Mouse (Mus musculus): ENCODE results near the gene Tsnaxip1. TPM values are rescaled to one million over a fixed set of nuclear protein-coding genes. Genes with fewer than 3 reads are reported as not detected.

Gene Tsnaxip1
- polyA plus RNA-seq, 1 experiment from 2014 or later = 1.0 TPM

GRCm38 (mm10) chr8:105880754-105881520, 53.4 kb downstream of the Tsnaxip1 start, which contains the start of gene Edc4:
Gene Edc4, plus strand, starts transcription at chr8:105880881.
- Histone ChIP-seq H3K27ac (peak within 1 kb of the TSS; percentile 40; the same call in 1 of the 2 replicates), H3K4me3 (peak within 1 kb of the TSS; percentile 93), H3K9ac (peak within 1 kb of the TSS; percentile 74), H3K36me3 (replicated peaks) (peaks cover 47% of the 10 kb centered on the region), H3K27me3 (replicated peaks) (no peaks in the 10 kb centered on the region), H3K4me2 (peak within 1 kb of the TSS; percentile 82), H3K4me1 (peaks cover 34% of the 10 kb centered on the region), H3K9me3 (no peaks in the 10 kb centered on the region)
- peak; percentile 91 for ATAC-seq (replicated peaks)
- 1% methylated on average over 45 of the region's 45 CpGs for WGBS

GRCm38 (mm10) chr8:105889756-105890465, 62.4 kb downstream of the Tsnaxip1 start:
- H3K4me1 ChIP-seq = peaks cover 6% of the 10 kb centered on the region; the same call in 1 of the 2 replicates
- H3K36me3 ChIP-seq (replicated peaks) = peaks cover 74% of the 10 kb centered on the region
- H3K4me2 ChIP-seq = no peak overlapping the region
- no peak for ATAC-seq (replicated peaks)
- H3K9ac ChIP-seq = no peak overlapping the region
- WGBS = 92% methylated on average over 12 of the region's 12 CpGs
- no peaks in the 10 kb centered on the region for H3K9me3 ChIP-seq
- no peaks in the 10 kb centered on the region for H3K27me3 ChIP-seq (replicated peaks)
- no peak overlapping the region for H3K4me3 ChIP-seq
- H3K27ac ChIP-seq = no peak overlapping the region

GRCm38 (mm10) chr8:105890870-105891269, 63.3 kb downstream of the Tsnaxip1 start:
- Histone ChIP-seq H3K9me3 (no peaks in the 10 kb centered on the region), H3K4me3 (no peak overlapping the region), H3K4me2 (no peak overlapping the region), H3K27ac (no peak overlapping the region), H3K36me3 (replicated peaks) (peaks cover 64% of the 10 kb centered on the region), H3K9ac (no peak overlapping the region), H3K4me1 (peaks cover 6% of the 10 kb centered on the region; the same call in 1 of the 2 replicates), H3K27me3 (replicated peaks) (no peaks in the 10 kb centered on the region)
- 90% methylated on average over 6 of the region's 6 CpGs for whole genome bisulfite sequencing
- no peak for ATAC-seq (replicated peaks)

- no peak for ATAC-seq (replicated peaks)
- WGBS = 89% methylated on average over 6 of the region's 6 CpGs
- peaks cover 50% of the 10 kb centered on the region for H3K36me3 ChIP-seq (replicated peaks)
Measured at GRCm38 (mm10) chr8:105892432-105892831, 64.9 kb downstream of the Tsnaxip1 start.

GRCm38 (mm10) chr8:105893339-105893738, 65.8 kb downstream of the Tsnaxip1 start, which contains the start of gene Nrn1l:
Gene Nrn1l, plus strand, starts transcription at chr8:105893567.
- peak; percentile 89 for ATAC-seq (replicated peaks)
- peak within 1 kb of the TSS; percentile 19; the same call in 1 of the 2 replicates for H3K4me2 ChIP-seq

More at GRCm38 (mm10) chr8:105892432-105892831, 64.9 kb downstream of the Tsnaxip1 start:
- Histone ChIP-seq H3K9ac (no peak overlapping the region), H3K4me1 (peaks cover 6% of the 10 kb centered on the region; the same call in 1 of the 2 replicates), H3K27me3 (replicated peaks) (no peaks in the 10 kb centered on the region), H3K27ac (no peak overlapping the region), H3K4me2 (no peak overlapping the region), H3K4me3 (no peak overlapping the region), H3K9me3 (no peaks in the 10 kb centered on the region)

More at GRCm38 (mm10) chr8:105893339-105893738, 65.8 kb downstream of the Tsnaxip1 start, which contains the start of gene Nrn1l:
- Histone ChIP-seq H3K9me3 (no peaks in the 10 kb centered on the region), H3K4me3 (no peak within 1 kb of the TSS), H3K9ac (no peak within 1 kb of the TSS; the same call in 1 of the 2 replicates), H3K27ac (peak within 1 kb of the TSS; percentile 36; the same call in 1 of the 2 replicates), H3K4me1 (peaks cover 6% of the 10 kb centered on the region; the same call in 1 of the 2 replicates), H3K27me3 (replicated peaks) (no peaks in the 10 kb centered on the region), H3K36me3 (replicated peaks) (peaks cover 44% of the 10 kb centered on the region)
- 6% methylated on average over 11 of the region's 11 CpGs for WGBS

Other genes with a start within 250 kb of the Tsnaxip1 start
- 35.4 and 36.5 TPM in 2 replicates for gene Ripor1, start 222.5 kb upstream of the Tsnaxip1 start, polyA plus RNA-seq (2015; fragmentation: Nextera tagmentation; extraction: Ambion mirVana)
- 108 and 129 TPM in 2 replicates for gene Ctcf, start 191.2 kb upstream of the Tsnaxip1 start, polyA plus RNA-seq (2015; fragmentation: Nextera tagmentation; extraction: Ambion mirVana)
- 1.0 and 1.1 TPM in 2 replicates for gene Agrp, start 190.3 kb upstream of the Tsnaxip1 start, polyA plus RNA-seq (2015; fragmentation: Nextera tagmentation; extraction: Ambion mirVana)
- gene Carmil2, start 141.5 kb upstream of the Tsnaxip1 start, polyA plus RNA-seq (2015; fragmentation: Nextera tagmentation; extraction: Ambion mirVana) = 24.9 and 25.6 TPM in 2 replicates
- gene Acd, start 126.6 kb upstream of the Tsnaxip1 start, polyA plus RNA-seq (2015; fragmentation: Nextera tagmentation; extraction: Ambion mirVana) = 104 and 106 TPM in 2 replicates
- 51.6 and 51.8 TPM in 2 replicates for gene Pard6a, start 126.6 kb upstream of the Tsnaxip1 start, polyA plus RNA-seq (2015; fragmentation: Nextera tagmentation; extraction: Ambion mirVana)
- gene 4933405L10Rik, start 120.1 kb upstream of the Tsnaxip1 start, polyA plus RNA-seq (2015; fragmentation: Nextera tagmentation; extraction: Ambion mirVana) = 0.28 and 0.43 TPM in 2 replicates
- 12.9 and 16.1 TPM in 2 replicates for gene Enkd1, start 119.5 kb upstream of the Tsnaxip1 start, polyA plus RNA-seq (2015; fragmentation: Nextera tagmentation; extraction: Ambion mirVana)
- 90.3 and 100 TPM in 2 replicates for gene Gfod2, start 69.1 kb upstream of the Tsnaxip1 start, polyA plus RNA-seq (2015; fragmentation: Nextera tagmentation; extraction: Ambion mirVana)
- gene Ranbp10, start 381 bp upstream of the Tsnaxip1 start, polyA plus RNA-seq (2015; fragmentation: Nextera tagmentation; extraction: Ambion mirVana) = 11.8 and 13.6 TPM in 2 replicates
- 55.2 and 58.7 TPM in 2 replicates for gene Cenpt, start 25.5 kb downstream of the Tsnaxip1 start, polyA plus RNA-seq (2015; fragmentation: Nextera tagmentation; extraction: Ambion mirVana)
- gene Thap11, start 27.4 kb downstream of the Tsnaxip1 start, polyA plus RNA-seq (2015; fragmentation: Nextera tagmentation; extraction: Ambion mirVana) = 56.2 and 58.6 TPM in 2 replicates
- gene Nutf2, start 32.8 kb downstream of the Tsnaxip1 start, polyA plus RNA-seq (2015; fragmentation: Nextera tagmentation; extraction: Ambion mirVana) = 148 and 152 TPM in 2 replicates
- 52.9 and 61.9 TPM in 2 replicates for gene Edc4, start 53.1 kb downstream of the Tsnaxip1 start, polyA plus RNA-seq (2015; fragmentation: Nextera tagmentation; extraction: Ambion mirVana)
- gene Nrn1l, start 65.8 kb downstream of the Tsnaxip1 start, polyA plus RNA-seq (2015; fragmentation: Nextera tagmentation; extraction: Ambion mirVana) = 0.30 TPM in 1 of 2 replicates, not detected in the other
- 11.6 and 13.7 TPM in 2 replicates for gene Pskh1, start 72.7 kb downstream of the Tsnaxip1 start, polyA plus RNA-seq (2015; fragmentation: Nextera tagmentation; extraction: Ambion mirVana)
- gene Ctrl, start 106.1 kb downstream of the Tsnaxip1 start, polyA plus RNA-seq (2015; fragmentation: Nextera tagmentation; extraction: Ambion mirVana) = 5.4 and 5.5 TPM in 2 replicates
- 64.3 and 65.3 TPM in 2 replicates for gene Psmb10, start 110.7 kb downstream of the Tsnaxip1 start, polyA plus RNA-seq (2015; fragmentation: Nextera tagmentation; extraction: Ambion mirVana)
- gene Lcat, start 115.7 kb downstream of the Tsnaxip1 start, polyA plus RNA-seq (2015; fragmentation: Nextera tagmentation; extraction: Ambion mirVana) = 1.6 and 2.0 TPM in 2 replicates
- gene Slc12a4, start 138.4 kb downstream of the Tsnaxip1 start, polyA plus RNA-seq (2015; fragmentation: Nextera tagmentation; extraction: Ambion mirVana) = 7.5 and 9.1 TPM in 2 replicates
- not detected in 2 replicates for gene Dpep3, start 151.7 kb downstream of the Tsnaxip1 start, polyA plus RNA-seq (2015; fragmentation: Nextera tagmentation; extraction: Ambion mirVana)
- gene Dus2, start 163.6 kb downstream of the Tsnaxip1 start, polyA plus RNA-seq (2015; fragmentation: Nextera tagmentation; extraction: Ambion mirVana) = 29.0 and 30.8 TPM in 2 replicates
- gene Dpep2nb, start 178.2 kb downstream of the Tsnaxip1 start, polyA plus RNA-seq (2015; fragmentation: Nextera tagmentation; extraction: Ambion mirVana) = 0.21 and 0.26 TPM in 2 replicates
- 22.9 and 23.8 TPM in 2 replicates for gene Ddx28, start 184.2 kb downstream of the Tsnaxip1 start, polyA plus RNA-seq (2015; fragmentation: Nextera tagmentation; extraction: Ambion mirVana)
- 3.7 and 3.8 TPM in 2 replicates for gene Nfatc3, start 231.1 kb downstream of the Tsnaxip1 start, polyA plus RNA-seq (2015; fragmentation: Nextera tagmentation; extraction: Ambion mirVana)

Measured in midbrain, embryonic 15.5 days (tissue).